Mouse (Mus musculus): ENCODE results near the gene Rasl11b. TPM values are rescaled to one million over a fixed set of nuclear protein-coding genes. Genes with fewer than 3 reads are reported as not detected.

Gene Rasl11b
- polyA plus RNA-seq, 1 experiment from 2014 or later, result 26.6 TPM

- ATAC-seq (no peak), DNase-seq (ENCODE audit: low spot score) (no peak)
- H3K4me1 ChIP-seq (ENCODE audit: control insufficient read depth, insufficient read depth, low read length), result 0 out of 2 replicates have a peak, but pooled peaks cover 3% of the 10 kb centered on the region
- no peak overlapping the region for H3K27ac ChIP-seq (ENCODE audit: low read depth, low read length)
- WGBS, result 91% methylated on average over 8 of the region's 8 CpGs
- no peaks in the 10 kb centered on the region for H3K9me3 ChIP-seq (replicated peaks; ENCODE audit: control insufficient read depth, low read length)
- no peaks in the 10 kb centered on the region for H3K36me3 ChIP-seq (ENCODE audit: control insufficient read depth, insufficient read depth, low read length)
- H3K9ac ChIP-seq (ENCODE audit: low read length), result no peak overlapping the region
- H3K4me3 ChIP-seq (ENCODE audit: low read depth, low read length), result no peak overlapping the region
- no peaks in the 10 kb centered on the region for H3K27me3 ChIP-seq (replicated peaks; ENCODE audit: control insufficient read depth, insufficient read depth, low read length)
- no peak overlapping the region for H3K4me2 ChIP-seq (ENCODE audit: low read length)
These were observed 50.6 kb downstream of the Rasl11b start for GRCm38 (mm10) chr5:74245641-74246145.

GRCm38 (mm10) chr5:74246453-74246852 lies 51.4 kb downstream of the Rasl11b start:
- H3K9ac ChIP-seq (ENCODE audit: low read length), result no peak overlapping the region

GRCm38 (mm10) chr5:74246971-74247370 lies 51.9 kb downstream of the Rasl11b start:
- no peaks in the 10 kb centered on the region for H3K27me3 ChIP-seq (replicated peaks; ENCODE audit: control insufficient read depth, insufficient read depth, low read length)
- 89% methylated on average over 3 of the region's 3 CpGs for WGBS
- 0 out of 2 replicates have a peak, but pooled peaks cover 3% of the 10 kb centered on the region for H3K4me1 ChIP-seq (ENCODE audit: control insufficient read depth, insufficient read depth, low read length)
- no peaks in the 10 kb centered on the region for H3K36me3 ChIP-seq (ENCODE audit: control insufficient read depth, insufficient read depth, low read length)
- no peak for DNase-seq (ENCODE audit: low spot score)
- ATAC-seq, result no peak
- H3K27ac ChIP-seq (ENCODE audit: low read depth, low read length), result no peak overlapping the region
- no peak overlapping the region for H3K4me3 ChIP-seq (ENCODE audit: low read depth, low read length)
- H3K9me3 ChIP-seq (replicated peaks; ENCODE audit: control insufficient read depth, low read length), result no peaks in the 10 kb centered on the region
- no peak overlapping the region for H3K9ac ChIP-seq (ENCODE audit: low read length)
- no peak overlapping the region for H3K4me2 ChIP-seq (ENCODE audit: low read length)

More at GRCm38 (mm10) chr5:74246453-74246852, 51.4 kb downstream of the Rasl11b start:
- Histone ChIP-seq H3K27ac (ENCODE audit: low read depth, low read length) (no peak overlapping the region), H3K36me3 (ENCODE audit: control insufficient read depth, insufficient read depth, low read length) (no peaks in the 10 kb centered on the region), H3K9me3 (replicated peaks; ENCODE audit: control insufficient read depth, low read length) (no peaks in the 10 kb centered on the region), H3K4me3 (ENCODE audit: low read depth, low read length) (no peak overlapping the region), H3K4me1 (ENCODE audit: control insufficient read depth, insufficient read depth, low read length) (0 out of 2 replicates have a peak, but pooled peaks cover 3% of the 10 kb centered on the region), H3K27me3 (replicated peaks; ENCODE audit: control insufficient read depth, insufficient read depth, low read length) (no peaks in the 10 kb centered on the region), H3K4me2 (ENCODE audit: low read length) (no peak overlapping the region)
- 26% methylated on average over 4 of the region's 4 CpGs for WGBS
- no peak for DNase-seq (ENCODE audit: low spot score)
- peak; percentile 12; the same call in 1 of the 2 replicates for ATAC-seq

Other genes with a start within 250 kb of the Rasl11b start
- 31.8 and 41.6 TPM in 2 replicates for gene Usp46, start 126.9 kb upstream of the Rasl11b start, polyA plus RNA-seq (2014; fragmentation: Nextera tagmentation; extraction: Ambion mirVana)